23 mouse cellular contexts compared by ENCODE assay signal in genomic region chr14:49703432-49704200, GRCm38 (mm10).
DNase-seq lines count a peak whose midpoint lies in the region; ATAC-seq and TF ChIP-seq lines count a peak whose summit lies in the region.
"Had no signal": no experiment of that assay in that cellular context is flagged by ENCODE, and none has a peak within 500 bp of the region (broad histone marks: within the 10 kb centered on the region; RNA-seq: fewer than 3 reads in every experiment).

No protein-coding gene starts in this region.

- TF ChIP-seq EP300 in stomach, postnatal 0 days (optimal IDR thresholded peaks at IDR 0.05): no peak

- H3K4me3 ChIP-seq in heart, embryonic 13.5 days: no peak overlapping the region
- H3K4me3 ChIP-seq in liver, embryonic 16.5 days (ENCODE audit: low read depth, low read length): no peak overlapping the region
- H3K4me3 ChIP-seq in liver, embryonic 11.5 days (ENCODE audit: low read depth, low read length): no peak overlapping the region
- H3K4me3 ChIP-seq in stomach, postnatal 0 days (ENCODE audit: low read depth, low read length): no peak overlapping the region
- H3K4me3 ChIP-seq in layer of hippocampus, adult 2 months: no peak overlapping the region
- H3K4me3 ChIP-seq: embryonic facial prominence, embryonic 13.5 days; gastrocnemius, adult 2 months; hindbrain, embryonic 13.5 days; midbrain, embryonic 10.5 days had no signal

- H3K4me2 ChIP-seq in heart, embryonic 13.5 days: no peak overlapping the region
- H3K4me2 ChIP-seq in liver, embryonic 16.5 days (ENCODE audit: low read depth, low read length): no peak overlapping the region
- no peak overlapping the region for H3K4me2 ChIP-seq in liver, embryonic 11.5 days
- no peak overlapping the region for H3K4me2 ChIP-seq in stomach, postnatal 0 days (replicated peaks; ENCODE audit: low read depth)
- H3K4me2 ChIP-seq: embryonic facial prominence, embryonic 13.5 days; hindbrain, embryonic 13.5 days had no signal

- H3K36me3 ChIP-seq in heart, embryonic 13.5 days: no peaks in the 10 kb centered on the region
- no peaks in the 10 kb centered on the region for H3K36me3 ChIP-seq in liver, embryonic 16.5 days (ENCODE audit: control insufficient read depth, insufficient read depth)
- no peaks in the 10 kb centered on the region for H3K36me3 ChIP-seq in liver, embryonic 11.5 days (ENCODE audit: control insufficient read depth, insufficient read depth, low read length)
- no peaks in the 10 kb centered on the region for H3K36me3 ChIP-seq in stomach, postnatal 0 days (ENCODE audit: control insufficient read depth, insufficient read depth, low read length)
- H3K36me3 ChIP-seq: embryonic facial prominence, embryonic 13.5 days; hindbrain, embryonic 13.5 days; midbrain, embryonic 10.5 days had no signal

- H3K27ac ChIP-seq in heart, embryonic 13.5 days (replicated peaks): peak overlapping the region; percentile 55
- H3K27ac ChIP-seq in liver, embryonic 16.5 days (ENCODE audit: low read length): no peak overlapping the region
- no peak overlapping the region for H3K27ac ChIP-seq in liver, embryonic 11.5 days (ENCODE audit: low read depth, low read length)
- H3K27ac ChIP-seq in stomach, postnatal 0 days (replicated peaks): no peak overlapping the region
- H3K27ac ChIP-seq in layer of hippocampus, adult 2 months: no peak overlapping the region
- H3K27ac ChIP-seq: embryonic facial prominence, embryonic 13.5 days; gastrocnemius, adult 2 months; hindbrain, embryonic 13.5 days; midbrain, embryonic 10.5 days had no signal

- H3K9ac ChIP-seq in heart, embryonic 13.5 days: no peak overlapping the region
- no peak overlapping the region for H3K9ac ChIP-seq in liver, embryonic 16.5 days (ENCODE audit: low read depth, low read length)
- no peak overlapping the region for H3K9ac ChIP-seq in liver, embryonic 11.5 days (ENCODE audit: low read depth, low read length)
- no peak overlapping the region for H3K9ac ChIP-seq in stomach, postnatal 0 days (ENCODE audit: low read length)
- H3K9ac ChIP-seq: embryonic facial prominence, embryonic 13.5 days; hindbrain, embryonic 13.5 days had no signal

- DNase-seq in heart, adult 8-10 months (ENCODE audit: low spot score): no peak
- DNase-seq in liver, embryonic 11.5 days (ENCODE audit: low spot score): no peak
- DNase-seq in large intestine, adult 2 months (ENCODE audit: low read depth, low spot score): peak; percentile 16
- DNase-seq in stomach, postnatal 0 days (ENCODE audit: low spot score): peak; percentile 32
- no peak for DNase-seq in layer of hippocampus, adult 2 months (ENCODE audit: low spot score in 2 of 2)
- no peak for DNase-seq in frontal cortex, postnatal 36 days (ENCODE audit: low spot score in 2 of 2)
- DNase-seq: adrenal gland, postnatal 25 days; B cell, adult 2 months; cerebellum, adult 11-12 months; cerebellum, postnatal 14 days; gastrocnemius, adult 2 months; heart, adult 18-20 months; lung, adult 18-20 months; lung, postnatal 4 days; right cerebral cortex, postnatal 25 days; thymus, postnatal 25 days had no signal

- TF ChIP-seq CTCF in stomach, postnatal 0 days (IDR thresholded peaks at IDR 0.05; ENCODE audit: low read depth): no peak
- no peak for TF ChIP-seq CTCF in layer of hippocampus, adult 2 months (conservative IDR thresholded peaks at IDR 0.05)

- no peaks in the 10 kb centered on the region for H3K27me3 ChIP-seq in heart, embryonic 13.5 days (replicated peaks)
- no peaks in the 10 kb centered on the region for H3K27me3 ChIP-seq in liver, embryonic 16.5 days (ENCODE audit: control insufficient read depth, insufficient read depth, low read depth, low read length)
- H3K27me3 ChIP-seq in liver, embryonic 11.5 days (replicated peaks; ENCODE audit: control insufficient read depth, insufficient read depth, low read length): no peaks in the 10 kb centered on the region
- H3K27me3 ChIP-seq in stomach, postnatal 0 days (ENCODE audit: control insufficient read depth, insufficient read depth, low read length): no peaks in the 10 kb centered on the region
- H3K27me3 ChIP-seq: embryonic facial prominence, embryonic 13.5 days; hindbrain, embryonic 13.5 days had no signal

- no peak for ATAC-seq in heart, embryonic 13.5 days (ENCODE audit: extremely low read depth, insufficient number of reproducible peaks, low FRiP score, low TSS enrichment)
- ATAC-seq in liver, embryonic 16.5 days (ENCODE audit: low read depth): peak; percentile 89
- no peak for ATAC-seq in liver, embryonic 11.5 days (replicated peaks; ENCODE audit: low FRiP score)
- ATAC-seq in stomach, postnatal 0 days (ENCODE audit: low FRiP score, low TSS enrichment): 0 out of 2 replicates have a peak, but pooled peaks have one; percentile 29
- ATAC-seq: forebrain, embryonic 16.5 days; inflammation-experienced regulatory T-cells, adult 6 months had no signal

- H3K9me3 ChIP-seq in heart, embryonic 13.5 days: 0 out of 2 replicates have a peak, but pooled peaks cover 4% of the 10 kb centered on the region
- H3K9me3 ChIP-seq in liver, embryonic 16.5 days (replicated peaks; ENCODE audit: control insufficient read depth, low read length): no peaks in the 10 kb centered on the region
- no peaks in the 10 kb centered on the region for H3K9me3 ChIP-seq in liver, embryonic 11.5 days (ENCODE audit: control insufficient read depth, low read length)
- no peaks in the 10 kb centered on the region for H3K9me3 ChIP-seq in stomach, postnatal 0 days (ENCODE audit: control insufficient read depth, low read length)
- H3K9me3 ChIP-seq: embryonic facial prominence, embryonic 13.5 days; hindbrain, embryonic 13.5 days; midbrain, embryonic 10.5 days had no signal

- WGBS in heart, embryonic 13.5 days: 38% methylated on average over 3 of the region's 3 CpGs
- WGBS in liver, embryonic 16.5 days (ENCODE audit: insufficient replicate concordance): 43% methylated on average over 3 of the region's 3 CpGs
- WGBS in liver, embryonic 11.5 days: 57% methylated on average over 3 of the region's 3 CpGs
- WGBS in large intestine, adult 2 months: 17% methylated on average over 3 of the region's 3 CpGs
- WGBS in stomach, postnatal 0 days: 19% methylated on average over 3 of the region's 3 CpGs

- peaks cover 19% of the 10 kb centered on the region for H3K4me1 ChIP-seq in heart, embryonic 13.5 days
- H3K4me1 ChIP-seq in liver, embryonic 16.5 days (ENCODE audit: control insufficient read depth, low read depth, low read length): no peaks in the 10 kb centered on the region
- H3K4me1 ChIP-seq in liver, embryonic 11.5 days (replicated peaks; ENCODE audit: control insufficient read depth, insufficient read depth, low read length): no peaks in the 10 kb centered on the region
- H3K4me1 ChIP-seq in stomach, postnatal 0 days (replicated peaks; ENCODE audit: control insufficient read depth, insufficient read depth): no peaks in the 10 kb centered on the region
- H3K4me1 ChIP-seq: hindbrain, embryonic 13.5 days; midbrain, embryonic 10.5 days had no signal

Comparison
In these comparisons a context has a peak if more than half of its experiments do, and no peak if none do; other contexts are left out.
1. ATAC-seq: peak in liver, embryonic 16.5 days (single experiment) and stomach, postnatal 0 days (single experiment); none in heart, embryonic 13.5 days (single experiment) and liver, embryonic 11.5 days (single experiment).
2. DNase-seq: peak in large intestine, adult 2 months (single experiment) and stomach, postnatal 0 days (single experiment); none in heart, adult 8-10 months (single experiment), liver, embryonic 11.5 days (single experiment), layer of hippocampus, adult 2 months (0 of 2) and frontal cortex, postnatal 36 days (0 of 2).